Comparison of ENCODE assay signal across 18 mouse cellular contexts in genomic region chr13:94154512-94155296, GRCm38 (mm10).
DNase-seq lines count a peak whose midpoint lies in the region; ATAC-seq and TF ChIP-seq lines count a peak whose summit lies in the region.
"Had no signal": no experiment of that assay in that cellular context is flagged by ENCODE, and none has a peak within 500 bp of the region (broad histone marks: within the 10 kb centered on the region; RNA-seq: fewer than 3 reads in every experiment).

No protein-coding gene starts in this region.

- no peak overlapping the region for H3K4me2 ChIP-seq in liver, embryonic 12.5 days
- H3K4me2 ChIP-seq in CH12.LX (ENCODE audit: insufficient read depth, low read depth, poor library complexity, severe bottlenecking): no peak overlapping the region
- H3K4me2 ChIP-seq: limb, embryonic 15.5 days; neural tube, embryonic 15.5 days had no signal

- no peaks in the 10 kb centered on the region for H3K9me3 ChIP-seq in liver, embryonic 12.5 days (replicated peaks)
- no peaks in the 10 kb centered on the region for H3K9me3 ChIP-seq in CH12.LX (replicated peaks; ENCODE audit: low read length)
- H3K9me3 ChIP-seq: limb, embryonic 15.5 days; neural tube, embryonic 15.5 days had no signal

- 0 out of 2 replicates have a peak overlapping the region, but pooled peaks have one; percentile 23 for H3K27ac ChIP-seq in liver, adult 2 months (replicated peaks; ENCODE audit: insufficient read depth, low read depth, low read length)
- H3K27ac ChIP-seq in liver, embryonic 12.5 days: no peak overlapping the region
- H3K27ac ChIP-seq in CH12.LX (ENCODE audit: insufficient read depth, low read depth) (no peak overlapping the region), macrophage (peak overlapping the region; percentile 98)
- H3K27ac ChIP-seq: left cerebral cortex, adult 2 months; limb, embryonic 15.5 days; neural tube, embryonic 15.5 days had no signal

- in situ Hi-C loops in CH12.LX (cut with MboI; ENCODE audit: low pct_ligation_motif_present, low pct_unique_long_range_greater_than_20kb, low sequenced_read_pairs): no loop called here

- no peaks in the 10 kb centered on the region for H3K36me3 ChIP-seq in liver, adult 2 months (ENCODE audit: control insufficient read depth, insufficient read depth, low read length)
- H3K36me3 ChIP-seq in liver, embryonic 12.5 days: no peaks in the 10 kb centered on the region
- H3K36me3 ChIP-seq in CH12.LX (replicated peaks in 1 of 2; ENCODE audit: control insufficient read depth in 1 of 2, insufficient read depth in 1 of 2, low read length in 1 of 2) (no peaks in the 10 kb centered on the region), macrophage (ENCODE audit: inconsistent target) (no peaks in the 10 kb centered on the region)
- H3K36me3 ChIP-seq: limb, embryonic 15.5 days; neural tube, embryonic 15.5 days had no signal

- TF ChIP-seq CTCF in liver, adult 2 months (IDR thresholded peaks at IDR 0.05; ENCODE audit: low read depth, low read length): no peak
- no peak for TF ChIP-seq CTCF in CH12.LX (conservative IDR thresholded peaks at IDR 0.05 in 1 of 2, IDR thresholded peaks at IDR 0.05 in 1 of 2; ENCODE audit: low read depth in 2 of 2, low read length in 2 of 2)

- no peak for DNase-seq in liver, adult 2 months (ENCODE audit: extremely low read depth, low read depth, low spot score)
- DNase-seq in CH12.LX (ENCODE audit: extremely low read depth): peak; percentile 29
- DNase-seq in adrenal gland, postnatal 36 days: peak; percentile 62 to 70
- DNase-seq in frontal cortex, postnatal 14 days (ENCODE audit: low spot score in 2 of 2): no peak
- no peak for DNase-seq in embryo, embryonic 10 days (ENCODE audit: low spot score)
- no peak for DNase-seq in testis, postnatal 10 days (ENCODE audit: low spot score)
- DNase-seq: cerebellum, adult 11 months; embryo, embryonic 11 days; kidney, postnatal 36 days; right cerebral cortex, postnatal 14 days; thymus, postnatal 14 days had no signal

- H3K4me1 ChIP-seq in liver, adult 2 months (ENCODE audit: control insufficient read depth, insufficient read depth, low read length): peaks cover 2% of the 10 kb centered on the region; the same call in 1 of the 2 replicates
- H3K4me1 ChIP-seq in liver, embryonic 12.5 days: peaks cover 11% of the 10 kb centered on the region; the same call in 1 of the 2 replicates
- H3K4me1 ChIP-seq in CH12.LX (ENCODE audit: control insufficient read depth in 1 of 2, insufficient read depth in 2 of 2): peaks cover 0 to 7% of the 10 kb centered on the region in 2 experiments; a peak in 1 of 4 replicates

- TF ChIP-seq RAD21 in CH12.LX (IDR thresholded peaks at IDR 0.05; ENCODE audit: low read depth, low read length): no peak

- no peak overlapping the region for H3K9ac ChIP-seq in liver, adult 2 months (ENCODE audit: low read depth, low read length)
- no peak overlapping the region for H3K9ac ChIP-seq in liver, embryonic 12.5 days
- no peak overlapping the region for H3K9ac ChIP-seq in CH12.LX (ENCODE audit: insufficient read depth, low read depth)
- H3K9ac ChIP-seq: limb, embryonic 15.5 days; neural tube, embryonic 15.5 days had no signal

- no peaks in the 10 kb centered on the region for H3K79me2 ChIP-seq in liver, adult 2 months (ENCODE audit: control insufficient read depth, insufficient read depth, low read length)
- H3K79me2 ChIP-seq in CH12.LX (replicated peaks; ENCODE audit: control insufficient read depth, extremely low read depth, insufficient read depth, poor library complexity, severe bottlenecking): no peaks in the 10 kb centered on the region
- H3K79me2 ChIP-seq in macrophage (ENCODE audit: inconsistent target): peaks cover 20% of the 10 kb centered on the region; the same call in 1 of the 2 replicates

- H3K27me3 ChIP-seq in liver, adult 2 months (ENCODE audit: control insufficient read depth, insufficient read depth, low read length): no peaks in the 10 kb centered on the region
- no peaks in the 10 kb centered on the region for H3K27me3 ChIP-seq in liver, embryonic 12.5 days (replicated peaks)
- H3K27me3 ChIP-seq in CH12.LX (replicated peaks): no peaks in the 10 kb centered on the region
- H3K27me3 ChIP-seq: limb, embryonic 15.5 days; neural tube, embryonic 15.5 days had no signal

- dilution Hi-C loops in CH12.LX (cut with MboI; ENCODE audit: extremely low pct_ligation_motif_present, extremely low pct_unique_long_range_greater_than_20kb, low sequenced_read_pairs): no loop called here

- H3K4me3 ChIP-seq in liver, adult 2 months (ENCODE audit: insufficient read depth, low read depth, low read length): no peak overlapping the region
- no peak overlapping the region for H3K4me3 ChIP-seq in liver, embryonic 12.5 days
- H3K4me3 ChIP-seq in CH12.LX (replicated peaks in 1 of 3; ENCODE audit: low read depth in 2 of 3, low read length in 2 of 3, poor library complexity in 1 of 3) (no peak overlapping the region), macrophage (ENCODE audit: inconsistent target) (no peak overlapping the region)
- H3K4me3 ChIP-seq: left cerebral cortex, adult 2 months; limb, embryonic 15.5 days; neural tube, embryonic 15.5 days had no signal

- WGBS in liver, adult 2 months: 85% methylated on average over 15 of the region's 15 CpGs
- 72% methylated on average over 15 of the region's 15 CpGs for WGBS in liver, embryonic 12.5 days (ENCODE audit: insufficient replicate concordance)
- WGBS in macrophage (ENCODE audit: missing documents): 40% methylated on average over 15 of the region's 15 CpGs

- TF ChIP-seq POLR2A in liver, adult 2 months (IDR thresholded peaks at IDR 0.05; ENCODE audit: extremely low read depth, insufficient read depth, low read length): no peak
- TF ChIP-seq POLR2A in CH12.LX (IDR thresholded peaks at IDR 0.05; ENCODE audit: low read depth, low read length): no peak

- no peak for TF ChIP-seq EP300 in CH12.LX (IDR thresholded peaks at IDR 0.05; ENCODE audit: low read length)

- ATAC-seq in liver, embryonic 12.5 days: no peak
- ATAC-seq: intestine, postnatal 0 days; midbrain, embryonic 16.5 days had no signal

TF ChIP-seq in CH12.LX, 34 proteins besides CTCF, POLR2A, EP300 and RAD21:
- TF ChIP-seq MEF2A (IDR thresholded peaks at IDR 0.05; ENCODE audit: borderline replicate concordance, low read depth, low read length) (no peak), MAZ (IDR thresholded peaks at IDR 0.05; ENCODE audit: low read depth, low read length) (no peak), JUND (conservative IDR thresholded peaks at IDR 0.05; ENCODE audit: low read depth, low read length) (no peak; the same call in 1 of the 2 replicates), SMC3 (IDR thresholded peaks at IDR 0.05; ENCODE audit: low read depth, low read length) (no peak), SIN3A (IDR thresholded peaks at IDR 0.05; ENCODE audit: low read length) (no peak), USF1 (IDR thresholded peaks at IDR 0.05; ENCODE audit: low read depth, low read length) (no peak), GABPA (IDR thresholded peaks at IDR 0.05; ENCODE audit: insufficient replicate concordance, low read depth, low read length) (no peak), PAX5 (IDR thresholded peaks at IDR 0.05; ENCODE audit: low read length) (no peak), POLR2AphosphoS2 (IDR thresholded peaks at IDR 0.05; ENCODE audit: low read depth, low read length) (no peak)

Comparison
In these comparisons a context has a peak if more than half of its experiments do, and no peak if none do; other contexts are left out.
1. H3K27ac ChIP-seq: peak in liver, adult 2 months (single experiment) and macrophage (single experiment); none in liver, embryonic 12.5 days (single experiment) and CH12.LX (single experiment).
2. DNase-seq: peak in CH12.LX (single experiment) and adrenal gland, postnatal 36 days (2 of 2); none in liver, adult 2 months (single experiment), frontal cortex, postnatal 14 days (0 of 2), embryo, embryonic 10 days (single experiment) and testis, postnatal 10 days (single experiment).